Mouse (Mus musculus) liver, adult 2 months (tissue): ENCODE measurements around the gene Spryd3.

Experiments
- CTCF ChIP-seq: fragments of 200-500 bp; IDR thresholded peaks from 2 replicates; pipeline ENCODE4 v1.5.1; 2011; ENCODE audit warnings: low read depth, low read length, control low read depth
- POLR2A ChIP-seq: fragments of 200-500 bp; IDR thresholded peaks from 2 replicates; pipeline ENCODE4 v1.6.1; 2011; ENCODE audit warnings: low read length, control low read depth; ENCODE audit not compliant: insufficient read depth; ENCODE audit errors: extremely low read depth

GRCm38 (mm10) chr15:102146882-102147281, 10.8 kb upstream of the Spryd3 start:
- peak; percentile 38; the same call in 1 of the 2 replicates for TF ChIP-seq CTCF
- TF ChIP-seq POLR2A = no peak
